Mouse (Mus musculus) liver, embryonic 11.5 days (tissue): ENCODE measurements around the gene Terf2ip. TPM values are rescaled to one million over a fixed set of nuclear protein-coding genes. Genes with fewer than 3 reads are reported as not detected.

Source experiments
- ATAC-seq: fragments of 200-750 bp; cut with Nextera tagmentation; replicated peaks from 2 replicates; pipeline ENCODE4 v1.8.0; 2017; ENCODE audit warnings: moderate number of reproducible peaks, mild to moderate bottlenecking, moderate TSS enrichment, moderate library complexity; ENCODE audit not compliant: low FRiP score
- DNase-seq: peaks from one replicate; pipeline ENCODE4 v3.0.0-alpha.2; 2017; ENCODE audit warnings: low spot score
- H3K27ac ChIP-seq: fragments of 300-500 bp; sonication (generic); 2 replicates; pipeline ENCODE4 v1.5.1; 2014; ENCODE audit warnings: mild to moderate bottlenecking, low read depth, low read length, control low read depth
- H3K27me3 ChIP-seq: fragments of 300-500 bp; sonication (generic); replicated peaks from 2 replicates; pipeline ENCODE4 v1.6.1; 2014; ENCODE audit warnings: low read length, mixed read lengths; ENCODE audit not compliant: control insufficient read depth, insufficient read depth
- H3K36me3 ChIP-seq: fragments of 300-500 bp; sonication (generic); 2 replicates; pipeline ENCODE4 v1.6.1; 2014; ENCODE audit warnings: mild to moderate bottlenecking, low read length, moderate library complexity, mixed read lengths; ENCODE audit not compliant: control insufficient read depth, insufficient read depth
- H3K4me1 ChIP-seq: fragments of 300-500 bp; sonication (generic); replicated peaks from 2 replicates; pipeline ENCODE4 v1.6.1; 2014; ENCODE audit warnings: low read length, mixed read lengths; ENCODE audit not compliant: control insufficient read depth, insufficient read depth
- H3K4me2 ChIP-seq: fragments of 300-500 bp; sonication (generic); 2 replicates; pipeline ENCODE4 v1.6.1; 2014; ENCODE audit warnings: mild to moderate bottlenecking, control low read depth, moderate library complexity
- H3K4me3 ChIP-seq: fragments of 300-500 bp; sonication (generic); 2 replicates; pipeline ENCODE4 v1.5.1; 2014; ENCODE audit warnings: low read depth, low read length, control low read depth
- H3K9ac ChIP-seq: fragments of 300-500 bp; sonication (generic); 2 replicates; pipeline ENCODE4 v1.6.1; 2014; ENCODE audit warnings: low read depth, low read length, control low read depth
- H3K9me3 ChIP-seq: fragments of 300-500 bp; sonication (generic); 2 replicates; pipeline ENCODE4 v1.6.1; 2016; ENCODE audit warnings: low read length, inconsistent platforms, mixed read lengths; ENCODE audit not compliant: control insufficient read depth
- WGBS: fragments of 180-500 bp; shearing (Covaris S2); extraction: QIAGEN DNeasy Blood & Tissue Kit; methylation state at CpG from one replicate; pipeline ENCODE4 v1.1.7; 2014; 5-methylcytosine and 5-hydroxymethylcytosine counted together
- polyA plus RNA-seq: library from polyadenylated mRNA; unstranded; fragments of >200 nt; fragmentation: Nextera tagmentation; extraction: Ambion mirVana; gene quantifications from 2 replicates; pipeline ENCODE4 v1.2.1, GENCODE M21; 2014

Terf2ip gene
- polyA plus RNA-seq: 15.2 and 17.3 TPM in 2 replicates

DNA sequence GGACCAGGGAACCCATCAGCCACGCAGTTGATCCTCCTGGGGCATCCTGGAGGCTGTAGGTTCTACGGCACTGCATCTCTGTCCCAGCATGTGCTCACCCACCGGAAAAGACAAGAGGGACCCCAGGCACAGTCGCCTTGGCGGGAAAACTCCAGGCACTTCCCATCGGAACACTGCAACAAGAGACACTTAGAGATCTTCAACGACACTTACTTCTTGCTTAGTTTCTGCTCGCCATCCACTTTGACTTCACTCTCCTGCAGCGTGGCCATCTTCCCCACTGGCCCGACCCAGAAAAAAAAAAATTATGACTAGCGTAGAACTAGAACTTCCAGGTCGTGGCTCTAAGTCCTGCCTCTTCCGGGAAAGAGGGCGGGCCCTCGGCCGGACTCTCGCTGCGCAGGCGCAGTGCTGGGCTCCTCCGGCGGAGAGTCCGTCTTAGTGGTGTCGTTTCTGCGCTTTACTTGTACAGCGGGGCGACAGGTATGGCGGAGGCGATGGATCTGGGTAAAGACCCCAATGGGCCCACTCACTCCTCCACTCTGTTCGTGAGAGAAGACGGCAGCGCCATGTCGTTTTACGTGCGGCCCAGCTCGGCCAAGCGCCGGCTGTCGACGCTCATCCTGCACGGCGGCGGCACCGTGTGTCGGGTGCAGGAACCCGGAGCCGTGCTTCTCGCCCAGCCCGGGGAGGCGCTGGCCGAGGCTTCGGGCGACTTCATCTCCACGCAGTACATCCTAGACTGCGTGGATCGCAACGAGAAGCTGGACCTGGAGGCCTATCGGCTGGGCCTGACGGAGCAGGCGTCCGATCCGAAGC is at the start of gene Terf2ip, which contains the start of gene Kars:
Gene Terf2ip (plus strand): TSS at position 402 of the 819 bp plus-strand sequence.
Gene Kars (minus strand): TSS at position 327 of the 819 bp plus-strand sequence.
- peak within 1 kb of the TSS; percentile 87 for H3K9ac ChIP-seq
- peak within 1 kb of the TSS; percentile 66 for H3K27ac ChIP-seq
- H3K27me3 ChIP-seq: no peaks in the 10 kb centered on the region
- peak; percentile 88 for ATAC-seq
- H3K4me2 ChIP-seq: peak within 1 kb of the TSS; percentile 88
- WGBS: under 1% methylated on average over 61 of the region's 61 CpGs
- DNase-seq: peak; percentile 90
- peaks cover 17% of the 10 kb centered on the region for H3K4me1 ChIP-seq
- peaks cover 2% of the 10 kb centered on the region; the same call in 1 of the 2 replicates for H3K36me3 ChIP-seq
- H3K4me3 ChIP-seq: peak within 1 kb of the TSS; percentile 87
- no peaks in the 10 kb centered on the region for H3K9me3 ChIP-seq

DNA sequence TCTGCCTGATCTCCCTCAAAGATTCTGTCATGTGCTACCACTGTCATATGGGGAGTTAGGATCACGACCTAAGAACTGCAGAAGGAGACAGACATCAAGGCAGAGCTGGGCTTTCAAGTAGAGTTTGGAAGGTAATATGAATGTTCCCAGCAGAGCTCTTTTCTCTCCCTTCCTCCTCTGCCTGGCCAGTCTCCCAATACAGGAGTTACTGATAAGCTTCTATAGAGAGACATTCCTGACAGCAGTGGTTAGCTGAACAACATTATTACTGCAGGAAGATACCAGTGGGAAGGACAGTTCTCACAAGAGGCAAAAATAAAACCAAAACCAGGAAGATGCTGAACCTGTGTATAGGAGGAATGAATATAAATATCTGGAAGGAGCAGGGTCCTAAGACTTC is 48.6 kb upstream of the Terf2ip start:
- Histone ChIP-seq H3K27ac (no peak overlapping the region), H3K36me3 (no peaks in the 10 kb centered on the region), H3K9ac (no peak overlapping the region), H3K27me3 (no peaks in the 10 kb centered on the region), H3K4me3 (no peak overlapping the region), H3K9me3 (no peaks in the 10 kb centered on the region), H3K4me1 (no peaks in the 10 kb centered on the region), H3K4me2 (no peak overlapping the region)
- WGBS: 60% methylated on average over 1 of the region's 1 CpGs
- DNase-seq: no peak
- ATAC-seq: no peak

DNA sequence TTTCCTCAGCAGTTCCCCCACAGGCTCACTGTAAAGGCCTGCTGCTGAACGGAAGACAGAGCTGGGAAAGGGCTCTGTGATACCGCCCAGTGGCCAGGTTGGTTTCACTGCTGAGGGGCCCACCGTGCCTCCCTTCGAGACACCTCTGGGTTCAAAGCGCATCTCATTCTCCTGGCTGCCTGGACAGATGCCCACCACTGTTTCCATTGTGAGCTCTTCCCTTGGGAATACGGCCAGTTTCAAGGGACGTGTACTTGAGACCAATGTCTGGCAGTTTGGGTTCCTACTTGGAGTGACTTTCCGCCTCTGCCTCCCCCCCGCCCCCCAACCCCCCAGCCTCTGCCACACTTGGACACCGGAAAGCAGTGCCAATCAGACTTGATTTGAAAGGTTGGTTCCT is 48.1 kb upstream of the Terf2ip start:
- no peak overlapping the region for H3K27ac ChIP-seq
- H3K4me3 ChIP-seq: no peak overlapping the region
- no peaks in the 10 kb centered on the region for H3K9me3 ChIP-seq
- no peak overlapping the region for H3K4me2 ChIP-seq
- H3K4me1 ChIP-seq: no peaks in the 10 kb centered on the region
- ATAC-seq (no peak), DNase-seq (no peak)
- H3K27me3 ChIP-seq: no peaks in the 10 kb centered on the region
- 70% methylated on average over 10 of the region's 10 CpGs for WGBS
- no peak overlapping the region for H3K9ac ChIP-seq
- no peaks in the 10 kb centered on the region for H3K36me3 ChIP-seq

DNA sequence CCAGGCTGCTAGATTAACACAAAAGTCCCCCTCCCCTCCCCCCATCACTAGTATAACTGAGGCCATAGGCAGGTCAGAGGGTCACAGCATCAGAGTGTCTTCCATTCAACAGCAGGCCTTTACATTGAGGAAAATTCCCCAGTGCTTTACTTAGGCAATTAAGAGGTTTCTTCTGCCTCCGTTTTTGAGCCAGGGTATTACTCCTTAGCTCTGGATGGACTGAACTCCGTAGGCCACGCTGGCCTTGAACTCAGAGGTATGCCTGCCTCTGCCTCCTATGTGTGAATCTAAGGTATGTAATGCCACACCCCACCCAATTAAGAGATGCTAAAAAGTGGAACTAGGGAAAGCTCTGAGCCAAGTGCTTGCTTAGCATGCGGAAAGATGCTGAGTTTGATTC is 47.7 kb upstream of the Terf2ip start:
- Histone ChIP-seq H3K36me3 (no peaks in the 10 kb centered on the region), H3K4me1 (no peaks in the 10 kb centered on the region), H3K4me3 (no peak overlapping the region), H3K9ac (no peak overlapping the region), H3K27me3 (no peaks in the 10 kb centered on the region), H3K4me2 (no peak overlapping the region), H3K9me3 (no peaks in the 10 kb centered on the region), H3K27ac (no peak overlapping the region)
- no peak for DNase-seq
- 93% methylated on average over 4 of the region's 4 CpGs for WGBS
- ATAC-seq: no peak

DNA sequence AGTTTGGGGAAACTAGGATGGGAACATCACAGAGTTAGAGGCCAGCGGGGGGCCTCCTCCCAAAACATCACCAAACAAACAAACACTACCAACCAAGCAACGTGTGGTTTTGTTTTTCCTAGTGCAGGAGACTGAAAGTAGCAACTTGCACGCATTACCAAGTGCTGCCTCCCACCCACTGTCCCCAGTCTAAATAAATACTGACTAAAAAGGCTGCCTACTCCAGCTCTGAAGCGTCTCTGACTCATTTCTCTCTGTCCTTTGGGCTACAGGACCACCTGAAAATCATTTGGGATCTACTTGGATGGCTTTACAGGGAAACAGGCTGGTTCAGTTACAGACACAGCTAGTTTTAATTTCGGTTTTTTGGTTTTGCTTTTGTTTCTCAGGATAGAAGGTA is 46.8 kb upstream of the Terf2ip start:
- H3K27me3 ChIP-seq: no peaks in the 10 kb centered on the region
- H3K36me3 ChIP-seq: no peaks in the 10 kb centered on the region; the same call in 1 of the 2 replicates
- H3K4me2 ChIP-seq: no peak overlapping the region
- no peaks in the 10 kb centered on the region for H3K9me3 ChIP-seq
- no peak for DNase-seq
- H3K4me1 ChIP-seq: no peaks in the 10 kb centered on the region
- 59% methylated on average over 5 of the region's 5 CpGs for WGBS
- H3K9ac ChIP-seq: no peak overlapping the region
- H3K27ac ChIP-seq: no peak overlapping the region
- no peak overlapping the region for H3K4me3 ChIP-seq
- ATAC-seq: no peak

DNA sequence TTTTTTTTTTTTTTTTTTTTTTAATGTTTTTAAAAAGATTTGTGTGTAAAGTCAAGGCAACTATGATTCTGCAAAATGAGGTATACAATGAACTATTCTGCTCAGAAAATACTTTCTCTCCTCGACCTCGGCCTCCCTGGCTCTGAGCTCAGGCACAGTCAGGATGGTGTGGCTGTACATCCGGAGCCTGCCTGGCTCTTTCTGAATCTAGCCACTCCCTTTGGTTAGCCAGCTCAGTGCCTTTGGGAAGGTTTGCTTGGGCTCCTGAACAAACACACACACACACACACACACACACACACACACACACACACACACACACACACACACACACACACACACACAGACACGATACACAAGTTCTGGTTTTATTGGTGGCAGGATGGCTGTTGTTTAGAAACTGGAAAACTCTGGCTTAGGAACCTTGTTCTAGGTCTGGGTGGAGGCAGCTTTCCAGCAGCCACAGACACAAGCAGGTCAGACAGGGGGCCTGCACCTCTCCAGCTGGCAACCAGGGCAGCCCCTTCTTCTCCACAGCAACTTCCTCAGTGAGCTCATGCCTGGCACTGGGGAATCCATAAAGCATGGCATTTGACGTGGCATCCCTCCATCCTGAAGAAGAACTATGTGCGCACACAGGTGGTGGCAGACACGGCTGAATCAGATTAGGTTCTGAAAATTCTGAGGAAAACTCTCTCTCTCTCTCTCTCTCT is 46.2 kb upstream of the Terf2ip start:
- Histone ChIP-seq H3K4me2 (no peak overlapping the region), H3K9ac (no peak overlapping the region), H3K27me3 (no peaks in the 10 kb centered on the region), H3K36me3 (no peaks in the 10 kb centered on the region; the same call in 1 of the 2 replicates), H3K9me3 (no peaks in the 10 kb centered on the region), H3K4me3 (no peak overlapping the region), H3K4me1 (no peaks in the 10 kb centered on the region), H3K27ac (no peak overlapping the region)
- ATAC-seq (no peak), DNase-seq (no peak)
- 80% methylated on average over 7 of the region's 7 CpGs for WGBS

DNA sequence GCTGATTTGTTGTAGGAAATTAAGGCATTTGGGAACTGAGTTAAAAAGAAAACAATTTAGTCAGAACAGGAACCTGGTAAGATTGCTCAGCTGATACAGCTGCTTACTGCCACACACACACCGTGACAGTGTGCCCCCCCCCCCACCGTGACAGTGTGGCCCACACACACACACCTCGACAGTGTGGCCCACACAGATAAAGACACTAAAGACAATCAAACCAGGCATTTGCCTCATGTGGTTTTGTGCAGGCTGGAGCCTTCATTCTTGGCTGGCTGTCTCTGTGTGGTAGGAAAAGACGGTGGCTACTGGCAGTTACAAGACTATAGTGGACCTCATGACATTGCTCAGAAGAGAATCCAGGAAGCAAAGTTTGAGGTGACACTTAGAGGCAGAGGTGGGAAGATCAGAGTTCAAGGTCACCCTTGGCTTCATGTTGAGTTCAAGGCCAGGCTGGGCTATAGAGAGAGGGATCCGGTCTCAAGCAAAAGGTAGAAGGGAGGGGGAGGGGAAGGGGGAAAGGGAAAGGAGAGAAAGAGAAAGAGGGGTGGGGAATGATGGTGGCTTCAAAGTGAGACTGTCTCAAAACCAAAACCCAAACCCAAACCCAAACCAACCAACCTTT is 43.8 kb upstream of the Terf2ip start:
- 46% methylated on average over 5 of the region's 5 CpGs for WGBS
- Histone ChIP-seq H3K4me3 (no peak overlapping the region), H3K4me2 (no peak overlapping the region), H3K9me3 (no peaks in the 10 kb centered on the region), H3K27ac (no peak overlapping the region), H3K36me3 (peaks cover 2% of the 10 kb centered on the region; the same call in 1 of the 2 replicates), H3K27me3 (no peaks in the 10 kb centered on the region), H3K9ac (no peak overlapping the region), H3K4me1 (no peaks in the 10 kb centered on the region)
- peak; percentile 75 for ATAC-seq
- DNase-seq: no peak

DNA sequence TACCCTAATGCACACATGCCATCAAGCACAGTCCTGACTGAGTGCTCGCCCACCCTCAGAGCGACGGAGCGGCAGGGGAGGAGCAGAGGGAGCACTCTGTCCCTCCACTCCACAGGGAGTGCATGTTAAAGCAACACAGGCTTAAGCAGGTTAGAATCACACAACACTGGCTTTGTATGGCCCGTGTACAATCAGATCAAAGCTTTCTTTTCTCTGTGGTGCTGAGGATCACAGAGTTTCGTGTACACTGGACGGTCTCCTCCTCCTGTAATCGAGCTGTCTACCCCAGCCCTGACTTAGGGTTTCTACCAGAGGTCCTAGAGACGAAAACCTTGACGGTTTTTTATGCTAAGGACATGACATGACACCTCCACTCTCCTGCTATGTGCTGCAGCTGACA is 42.7 kb upstream of the Terf2ip start:
- Histone ChIP-seq H3K27ac (no peak overlapping the region), H3K36me3 (peaks cover 6% of the 10 kb centered on the region; the same call in 1 of the 2 replicates), H3K4me3 (no peak overlapping the region), H3K9ac (no peak overlapping the region), H3K4me1 (no peaks in the 10 kb centered on the region), H3K4me2 (no peak overlapping the region), H3K9me3 (no peaks in the 10 kb centered on the region), H3K27me3 (no peaks in the 10 kb centered on the region)
- WGBS: 89% methylated on average over 10 of the region's 10 CpGs
- no peak for DNase-seq
- ATAC-seq: no peak
